Mouse (Mus musculus): ENCODE results near the gene Polr2i.
"Not testable (repeated sequence)": the region's sequence is repeated elsewhere in the genome, so short reads cannot be mapped to it uniquely, and the experiment has no call there.

Polr2i gene

GRCm38 (mm10) chr7:30204380-30204779 lies 27.4 kb upstream of the Polr2i start:
- peak; percentile 58 for DNase-seq (ENCODE audit: low spot score)

- no peak for DNase-seq (ENCODE audit: low spot score)
Measured at GRCm38 (mm10) chr7:30205383-30205782, 26.4 kb upstream of the Polr2i start.

- DNase-seq (ENCODE audit: low spot score) = not testable (repeated sequence)
Measured at GRCm38 (mm10) chr7:30206364-30206763, 25.4 kb upstream of the Polr2i start.

- no peak for DNase-seq (ENCODE audit: low spot score)
Measured at GRCm38 (mm10) chr7:30211025-30211424, 20.7 kb upstream of the Polr2i start.

GRCm38 (mm10) chr7:30213881-30214280 lies 17.9 kb upstream of the Polr2i start:
- no peak for DNase-seq (ENCODE audit: low spot score)

- no peak for DNase-seq (ENCODE audit: low spot score)
Measured at GRCm38 (mm10) chr7:30215875-30216274, 15.9 kb upstream of the Polr2i start.

- DNase-seq (ENCODE audit: low spot score) = peak; percentile 73
Measured at GRCm38 (mm10) chr7:30216723-30217151, 15.0 kb upstream of the Polr2i start.

GRCm38 (mm10) chr7:30217277-30217676 lies 14.5 kb upstream of the Polr2i start:
- DNase-seq (ENCODE audit: low spot score) = no peak

GRCm38 (mm10) chr7:30219293-30220007 lies 12.3 kb upstream of the Polr2i start:
- DNase-seq (ENCODE audit: low spot score) = peak; percentile 58

GRCm38 (mm10) chr7:30220008-30220356 lies 11.8 kb upstream of the Polr2i start:
- DNase-seq (ENCODE audit: low spot score) = no peak

GRCm38 (mm10) chr7:30221433-30221832 lies 10.3 kb upstream of the Polr2i start:
- DNase-seq (ENCODE audit: low spot score) = no peak

- no peak for DNase-seq (ENCODE audit: low spot score)
Measured at GRCm38 (mm10) chr7:30222205-30222604, 9.5 kb upstream of the Polr2i start.

GRCm38 (mm10) chr7:30224206-30224605 lies 7.5 kb upstream of the Polr2i start:
- DNase-seq (ENCODE audit: low spot score) = no peak

GRCm38 (mm10) chr7:30231328-30231668 lies 450 bp upstream of the Polr2i start:
- DNase-seq (ENCODE audit: low spot score) = no peak

- peak; percentile 63 for DNase-seq (ENCODE audit: low spot score)
Measured at GRCm38 (mm10) chr7:30232631-30233148, 942 bp downstream of the Polr2i start.

GRCm38 (mm10) chr7:30233387-30233786 lies 1.6 kb downstream of the Polr2i start:
- peak; percentile 30 for DNase-seq (ENCODE audit: low spot score)

GRCm38 (mm10) chr7:30234276-30234858 lies 2.6 kb downstream of the Polr2i start:
- no peak for DNase-seq (ENCODE audit: low spot score)

- DNase-seq (ENCODE audit: low spot score) = no peak
Measured at GRCm38 (mm10) chr7:30235091-30235490, 3.3 kb downstream of the Polr2i start.

- DNase-seq (ENCODE audit: low spot score) = no peak
Measured at GRCm38 (mm10) chr7:30235625-30236024, 3.9 kb downstream of the Polr2i start, which contains the start of gene Ovol3. Gene Ovol3 (minus strand): TSS chr7:30235725.

GRCm38 (mm10) chr7:30237374-30237773 lies 5.6 kb downstream of the Polr2i start:
- DNase-seq (ENCODE audit: low spot score) = not testable (repeated sequence)

- peak; percentile 59 for DNase-seq (ENCODE audit: low spot score)
Measured at GRCm38 (mm10) chr7:30251956-30252954, 20.5 kb downstream of the Polr2i start.

- DNase-seq (ENCODE audit: low spot score) = no peak
Measured at GRCm38 (mm10) chr7:30265041-30265440, 33.3 kb downstream of the Polr2i start.

All from ovary, postnatal 36 days (tissue).